Mouse (Mus musculus) MEL (cell line): Measurements from ENCODE around the gene Sprr1b.

Experiments used
- CHD2 ChIP-seq: IDR thresholded peaks from 2 replicates; pipeline ENCODE4 v1.6.1; 2011; ENCODE audit warnings: low read length, improper control_type of control experiment
- CTCF ChIP-seq, 3 experiments: IDR thresholded peaks in 2 of 3; conservative IDR thresholded peaks in 1 of 3; 2 replicates each; pipeline ENCODE4 v1.5.1; 2011 to 2012; ENCODE audit warnings: low read length in 3 of 3, low read depth in 2 of 3, mild to moderate bottlenecking in 2 of 3, improper control_type of control experiment in 1 of 3, inconsistent platforms in 1 of 3, mixed read lengths in 1 of 3, moderate library complexity in 1 of 3; ENCODE audit not compliant: control insufficient read depth in 1 of 3, insufficient read depth in 1 of 3, poor library complexity in 1 of 3, severe bottlenecking in 1 of 3
- GABPA ChIP-seq: IDR thresholded peaks from 2 replicates; pipeline ENCODE4 v1.6.1; 2012; ENCODE audit warnings: low read depth, mild to moderate bottlenecking, inconsistent platforms, low read length, improper control_type of control experiment, moderate library complexity
- HCFC1 ChIP-seq: IDR thresholded peaks from 2 replicates; pipeline ENCODE4 v1.6.1; 2012; ENCODE audit warnings: low read depth, mild to moderate bottlenecking, inconsistent platforms, low read length, improper control_type of control experiment, moderate library complexity
- NRF1 ChIP-seq: IDR thresholded peaks from 2 replicates; pipeline ENCODE4 v1.6.1; 2014; ENCODE audit warnings: low read depth, mild to moderate bottlenecking, inconsistent platforms, low read length, improper control_type of control experiment, moderate library complexity; ENCODE audit not compliant: poor library complexity, insufficient read depth, severe bottlenecking
- POLR2A ChIP-seq, 2 experiments: IDR thresholded peaks; 2 replicates each; pipeline ENCODE4 v1.6.1; 2011 to 2012; ENCODE audit warnings: low read length in 2 of 2, mild to moderate bottlenecking in 2 of 2, control low read depth in 1 of 2, improper control_type of control experiment in 1 of 2, low read depth in 1 of 2, moderate library complexity in 1 of 2; ENCODE audit not compliant: control insufficient read depth in 1 of 2, insufficient read depth in 1 of 2, poor library complexity in 1 of 2
- TCF12 ChIP-seq: IDR thresholded peaks from 2 replicates; pipeline ENCODE4 v1.6.1; 2014; ENCODE audit warnings: low read depth, mild to moderate bottlenecking, inconsistent platforms, low read length, improper control_type of control experiment, moderate library complexity

DNA sequence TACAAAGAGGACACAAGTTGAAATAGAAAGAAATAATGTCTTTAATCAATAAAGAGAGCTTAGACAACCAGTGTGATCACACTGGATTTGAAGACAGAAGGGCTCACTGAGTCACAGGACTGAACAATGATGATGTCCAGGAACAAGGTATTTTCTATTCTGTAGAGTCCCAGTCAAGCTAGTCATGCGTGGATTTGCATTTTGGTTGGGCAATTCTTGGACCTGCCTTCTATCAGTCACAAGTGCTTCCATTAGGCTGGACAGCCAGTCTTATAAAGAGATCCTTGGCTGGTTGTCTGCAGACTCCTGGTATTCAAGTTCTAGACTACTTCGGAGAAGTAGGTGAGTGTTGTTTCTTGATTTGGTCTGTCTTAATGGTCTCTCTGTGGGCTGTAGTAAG, 30.9 kb downstream of the Sprr1b start, which contains the start of gene Sprr2i:
- TF ChIP-seq TCF12 (no peak), POLR2A (IDR thresholded peaks at IDR 0.05; ENCODE audit: control insufficient read depth in 1 of 2, insufficient read depth in 1 of 2, low read depth in 1 of 2, low read length in 2 of 2, poor library complexity in 1 of 2) (no peak), GABPA (no peak), NRF1 (no peak), CHD2 (no peak), HCFC1 (no peak), CTCF (IDR thresholded peaks at IDR 0.05 in 2 of 3, conservative IDR thresholded peaks at IDR 0.05 in 1 of 3; ENCODE audit: control insufficient read depth in 1 of 3, insufficient read depth in 1 of 3, low read depth in 2 of 3, low read length in 3 of 3, poor library complexity in 1 of 3, severe bottlenecking in 1 of 3) (no peak)
